Mouse (Mus musculus) midbrain, embryonic 15.5 days (tissue): Measurements from ENCODE around the gene Maml1. TPM values are rescaled to one million over a fixed set of nuclear protein-coding genes. Genes with fewer than 3 reads are reported as not detected.

Experiments
- ATAC-seq: fragments of 200-750 bp; cut with Nextera tagmentation; replicated peaks from 2 replicates; pipeline ENCODE4 v1.8.0; 2017; ENCODE audit warnings: moderate TSS enrichment
- H3K27ac ChIP-seq: fragments of 300-500 bp; sonication (generic); 2 replicates; pipeline ENCODE4 v1.5.1; 2015; ENCODE audit warnings: mild to moderate bottlenecking, inconsistent platforms
- H3K27me3 ChIP-seq: fragments of 300-500 bp; sonication (generic); replicated peaks from 2 replicates; pipeline ENCODE4 v1.6.1; 2015; ENCODE audit warnings: inconsistent platforms
- H3K36me3 ChIP-seq: fragments of 300-500 bp; sonication (generic); replicated peaks from 2 replicates; pipeline ENCODE4 v1.6.1; 2015; ENCODE audit warnings: inconsistent platforms
- H3K4me1 ChIP-seq: fragments of 300-500 bp; sonication (generic); 2 replicates; pipeline ENCODE4 v1.6.1; 2015; ENCODE audit warnings: inconsistent platforms
- H3K4me2 ChIP-seq: fragments of 300-500 bp; sonication (generic); 2 replicates; pipeline ENCODE4 v1.6.1; 2015; ENCODE audit warnings: inconsistent platforms, mild to moderate bottlenecking, moderate library complexity
- H3K4me3 ChIP-seq: fragments of 300-500 bp; sonication (generic); 2 replicates; pipeline ENCODE4 v1.5.1; 2015; ENCODE audit warnings: mild to moderate bottlenecking, inconsistent platforms
- H3K9ac ChIP-seq: fragments of 300-500 bp; sonication (generic); 2 replicates; pipeline ENCODE4 v1.6.1; 2015; ENCODE audit warnings: mild to moderate bottlenecking, inconsistent platforms
- H3K9me3 ChIP-seq: fragments of 300-500 bp; sonication (generic); 2 replicates; pipeline ENCODE4 v1.6.1; 2016; ENCODE audit warnings: inconsistent platforms
- WGBS: fragments of 180-500 bp; shearing (Covaris S2); methylation state at CpG from one replicate; pipeline ENCODE4 v1.1.7; 2015; ENCODE audit warnings: mixed read lengths; 5-methylcytosine and 5-hydroxymethylcytosine counted together
- microRNA-seq: library from miRNA; unstranded; fragments of <30 nt; microRNA quantifications from one replicate; pipeline ENCODE4, GENCODE M21; 2016
- polyA plus RNA-seq: library from polyadenylated mRNA; unstranded; fragments of >200 nt; fragmentation: Nextera tagmentation; extraction: Ambion mirVana; gene quantifications from 2 replicates; pipeline ENCODE4 v1.2.1, GENCODE M21; 2015

Maml1 gene
- polyA plus RNA-seq, 1 experiment from 2014 or later: 3.8 TPM

DNA sequence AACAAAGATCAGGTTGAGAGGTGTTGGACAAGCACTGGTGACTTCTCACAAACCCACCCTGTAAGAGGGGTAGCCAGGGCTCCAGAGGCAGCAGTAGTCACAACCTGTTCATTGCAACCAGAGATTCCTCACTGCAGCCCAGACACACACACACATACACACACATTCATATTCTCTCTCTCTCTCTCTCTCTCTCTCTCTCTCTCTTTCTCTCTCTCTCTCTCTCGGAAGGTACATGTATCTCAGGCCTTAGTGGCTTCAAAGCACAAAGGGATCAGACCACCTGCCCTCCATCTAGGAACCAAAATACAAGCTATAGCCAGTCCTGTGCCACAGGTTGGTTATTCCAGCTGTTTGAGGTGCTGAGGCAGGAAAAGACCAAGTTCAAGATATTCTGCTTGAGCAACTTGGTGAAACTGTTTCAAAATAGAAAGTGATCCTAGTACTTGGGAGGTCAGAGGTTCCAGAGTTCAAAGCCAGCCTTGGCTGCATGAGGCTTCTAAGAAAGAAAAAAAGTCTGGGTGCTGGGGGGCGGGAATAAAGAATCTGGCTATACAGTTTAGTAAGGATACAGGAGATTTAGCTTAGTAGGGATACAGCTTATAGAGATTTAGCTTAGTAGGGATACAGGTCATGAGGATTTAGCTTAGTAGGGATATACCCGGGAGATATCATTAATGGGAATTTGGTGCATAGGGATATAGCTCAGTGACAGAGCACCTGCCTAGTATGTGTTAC, 80.6 kb downstream of the Maml1 start:
- peak overlapping the region; percentile 57 for H3K4me2 ChIP-seq
- ATAC-seq: no peak
- H3K4me1 ChIP-seq: peaks cover 38% of the 10 kb centered on the region
- H3K36me3 ChIP-seq: peaks cover 15% of the 10 kb centered on the region
- no peaks in the 10 kb centered on the region for H3K9me3 ChIP-seq
- H3K27me3 ChIP-seq: no peaks in the 10 kb centered on the region
- 80% methylated on average over 3 of the region's 3 CpGs for WGBS
- peak overlapping the region; percentile 97 for H3K27ac ChIP-seq
- peak overlapping the region; percentile 95; the same call in 1 of the 2 replicates for H3K9ac ChIP-seq
- H3K4me3 ChIP-seq: peak overlapping the region; percentile 87

DNA sequence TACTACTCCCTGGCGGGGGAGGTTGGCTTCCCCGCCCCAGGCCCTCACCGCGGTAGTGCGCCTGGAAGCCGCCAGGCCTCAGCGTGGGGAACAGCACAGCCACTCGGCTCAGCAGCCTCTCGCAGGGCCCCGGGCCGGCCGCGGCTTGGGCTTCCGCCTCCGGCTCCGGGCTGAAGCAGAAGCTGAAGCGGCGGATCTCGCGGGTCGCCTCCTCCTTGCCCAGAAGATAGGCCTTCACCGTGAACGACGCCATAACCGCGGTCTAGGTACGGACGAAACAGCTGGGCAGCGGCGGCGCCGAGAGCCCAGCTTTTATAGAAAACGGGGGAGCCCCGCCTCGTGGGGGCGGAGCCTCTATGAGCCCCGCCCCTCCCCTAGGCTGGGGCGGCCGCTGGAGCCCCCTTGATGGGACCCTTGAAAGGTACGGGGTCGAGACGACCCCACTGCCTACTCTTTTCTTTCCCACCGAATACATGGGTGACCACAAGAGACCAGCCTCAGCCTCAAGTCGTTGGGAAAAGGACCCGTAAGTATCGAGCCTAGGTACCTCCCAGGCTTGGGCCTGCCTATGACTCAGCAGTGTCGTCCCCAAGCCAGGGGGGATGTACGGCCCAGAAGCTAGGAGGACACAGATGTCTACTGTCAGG, 81.5 kb downstream of the Maml1 start, which contains the start of the genes Sqstm1 and Mgat4b:
Gene Sqstm1, minus strand, starts transcription at position 323 of the 647 bp plus-strand sequence.
Gene Mgat4b, plus strand, starts transcription at position 386 of the 647 bp plus-strand sequence.
- peak; percentile 80 for ATAC-seq

DNA sequence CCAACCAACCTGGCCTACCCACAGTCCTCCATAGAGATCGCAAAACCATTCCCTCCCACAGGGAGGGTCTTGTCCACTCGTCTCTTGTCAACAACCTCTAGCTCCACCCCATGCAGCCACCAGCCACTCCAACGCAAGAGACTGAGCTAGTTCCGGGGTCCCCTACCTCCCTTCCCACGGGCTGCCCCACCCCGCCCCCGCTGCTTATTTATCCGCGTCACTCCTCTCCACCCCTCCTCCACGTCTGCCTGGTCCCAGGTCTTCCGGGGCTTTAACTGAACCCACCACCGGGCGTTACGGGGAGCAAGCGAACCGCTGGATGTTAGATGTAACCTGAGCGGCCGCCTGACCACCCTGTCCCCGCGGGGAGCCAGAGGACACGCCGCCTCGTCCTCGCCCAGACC, 82.0 kb downstream of the Maml1 start:
- Histone ChIP-seq H3K9me3 (no peaks in the 10 kb centered on the region), H3K9ac (peak overlapping the region; percentile 95), H3K36me3 (peaks cover 23% of the 10 kb centered on the region), H3K4me1 (peaks cover 29% of the 10 kb centered on the region), H3K27ac (peak overlapping the region; percentile 97), H3K27me3 (no peaks in the 10 kb centered on the region), H3K4me3 (peak overlapping the region; percentile 87), H3K4me2 (peak overlapping the region; percentile 57)
- ATAC-seq: peak; percentile 94
- under 1% methylated on average over 24 of the region's 24 CpGs for WGBS

More for the DNA sequence above, 81.5 kb downstream of the Maml1 start, which contains the start of the genes Sqstm1 and Mgat4b:
- peak within 1 kb of the TSS; percentile 97 for H3K27ac ChIP-seq
- no peaks in the 10 kb centered on the region for H3K9me3 ChIP-seq
- H3K9ac ChIP-seq: peak within 1 kb of the TSS; percentile 95
- H3K4me1 ChIP-seq: peaks cover 34% of the 10 kb centered on the region
- H3K4me2 ChIP-seq: peak within 1 kb of the TSS; percentile 57
- no peaks in the 10 kb centered on the region for H3K27me3 ChIP-seq
- H3K36me3 ChIP-seq: peaks cover 21% of the 10 kb centered on the region
- 0% methylated on average over 48 of the region's 48 CpGs for WGBS
- H3K4me3 ChIP-seq: peak within 1 kb of the TSS; percentile 87

DNA sequence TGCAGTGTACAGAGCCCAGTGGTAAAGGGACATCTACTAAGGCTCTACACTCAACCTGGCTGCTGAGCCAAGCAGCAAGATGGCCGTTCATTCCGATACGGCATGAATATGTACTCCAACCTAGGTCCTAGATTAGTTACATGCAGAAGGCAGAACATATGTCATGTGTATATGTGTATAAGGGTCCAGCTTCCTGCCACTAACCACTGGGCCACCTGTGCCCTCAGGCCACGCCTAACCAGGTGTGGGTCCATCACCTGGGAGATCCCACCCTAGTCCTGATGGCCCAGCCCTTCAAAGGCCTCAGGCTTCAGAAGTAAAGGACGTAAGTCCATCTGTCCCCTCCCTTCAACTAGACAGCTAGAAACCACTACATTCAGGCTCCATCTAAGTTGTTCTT, 84.1 kb downstream of the Maml1 start:
- no peaks in the 10 kb centered on the region for H3K9me3 ChIP-seq
- H3K9ac ChIP-seq: no peak overlapping the region
- 95% methylated on average over 5 of the region's 5 CpGs for WGBS
- H3K36me3 ChIP-seq: peaks cover 42% of the 10 kb centered on the region
- H3K4me2 ChIP-seq: no peak overlapping the region
- no peak overlapping the region for H3K4me3 ChIP-seq
- no peak for ATAC-seq
- H3K4me1 ChIP-seq: peaks cover 25% of the 10 kb centered on the region
- no peaks in the 10 kb centered on the region for H3K27me3 ChIP-seq
- H3K27ac ChIP-seq: no peak overlapping the region

DNA sequence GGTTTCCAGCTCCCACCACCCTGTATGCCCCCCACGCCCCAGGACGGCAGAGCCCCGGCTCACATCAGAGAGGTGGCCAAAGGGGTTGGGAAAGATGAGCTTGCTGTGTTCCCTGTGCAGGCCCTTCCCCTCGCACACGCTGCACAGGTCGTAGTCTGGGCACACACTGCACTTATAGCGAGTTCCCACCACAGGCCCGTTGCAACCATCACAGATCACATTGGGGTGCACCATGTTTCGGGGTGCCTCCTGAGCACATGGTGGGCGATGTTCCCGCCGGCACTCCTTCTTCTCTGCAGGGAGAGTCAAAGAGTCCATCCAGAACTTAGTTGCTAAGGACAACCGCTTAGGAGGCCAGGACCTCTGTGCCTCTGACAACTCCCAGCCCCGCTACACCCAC, 84.8 kb downstream of the Maml1 start:
- Histone ChIP-seq H3K9me3 (no peaks in the 10 kb centered on the region), H3K4me1 (peaks cover 22% of the 10 kb centered on the region), H3K27me3 (no peaks in the 10 kb centered on the region), H3K4me3 (no peak overlapping the region), H3K36me3 (peaks cover 47% of the 10 kb centered on the region), H3K9ac (no peak overlapping the region), H3K27ac (no peak overlapping the region), H3K4me2 (no peak overlapping the region)
- WGBS: 97% methylated on average over 14 of the region's 14 CpGs
- no peak for ATAC-seq

DNA sequence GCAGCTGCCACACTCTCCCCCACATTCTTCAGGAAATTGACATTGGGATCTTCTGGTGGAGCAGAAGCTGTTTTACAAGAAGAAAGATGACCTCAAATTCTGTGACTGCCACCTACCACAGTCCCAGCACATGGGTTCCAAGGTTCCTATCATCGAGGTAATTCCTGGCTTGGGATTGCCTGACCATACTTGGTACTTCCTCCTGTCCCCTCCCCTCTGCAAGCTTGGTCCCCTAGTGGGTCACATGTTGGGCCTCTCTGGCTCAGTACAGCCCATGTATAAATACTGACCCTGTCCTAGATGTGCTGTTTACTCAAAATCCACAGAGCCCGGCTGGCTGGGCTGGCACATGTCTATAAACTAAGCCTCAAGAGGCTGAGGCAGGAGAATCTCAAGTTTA, 86.1 kb downstream of the Maml1 start:
- 94% methylated on average over 2 of the region's 2 CpGs for WGBS
- peaks cover 61% of the 10 kb centered on the region for H3K36me3 ChIP-seq

More for the DNA sequence above, 86.1 kb downstream of the Maml1 start:
- Histone ChIP-seq H3K9ac (no peak overlapping the region), H3K4me3 (no peak overlapping the region), H3K27ac (no peak overlapping the region), H3K4me1 (peaks cover 19% of the 10 kb centered on the region), H3K27me3 (no peaks in the 10 kb centered on the region), H3K4me2 (no peak overlapping the region), H3K9me3 (no peaks in the 10 kb centered on the region)
- ATAC-seq: no peak

Small RNA genes lying within 50 kb of the gene (microRNA-seq; reads per million reads assigned to microRNA genes)
- gene Mir6919: 0.55 reads per million

Other genes with a start within 250 kb of the Maml1 start
- gene Tbc1d9b, start 160.9 kb downstream of the Maml1 start, polyA plus RNA-seq: 42.8 and 43.2 TPM in 2 replicates
- gene Mrnip, start 117.9 kb downstream of the Maml1 start, polyA plus RNA-seq: 38.1 and 39.3 TPM in 2 replicates
- 392 and 438 TPM in 2 replicates for gene Sqstm1, start 81.5 kb downstream of the Maml1 start, polyA plus RNA-seq
- 54.6 and 57.9 TPM in 2 replicates for gene Mgat4b, start 81.4 kb downstream of the Maml1 start, polyA plus RNA-seq
- 1.9 and 2.3 TPM in 2 replicates for gene Ltc4s, start 53.7 kb downstream of the Maml1 start, polyA plus RNA-seq
- gene Canx, start 33.4 kb upstream of the Maml1 start, polyA plus RNA-seq: 258 and 266 TPM in 2 replicates
- gene Cby3, start 62.2 kb upstream of the Maml1 start, polyA plus RNA-seq: 1.2 and 1.6 TPM in 2 replicates
- 509 and 525 TPM in 2 replicates for gene Hnrnph1, start 84.7 kb upstream of the Maml1 start, polyA plus RNA-seq
- 28.1 and 29.5 TPM in 2 replicates for gene Rufy1, start 138.8 kb upstream of the Maml1 start, polyA plus RNA-seq